8 mouse cellular contexts compared by ENCODE assay signal in the genomic region with DNA sequence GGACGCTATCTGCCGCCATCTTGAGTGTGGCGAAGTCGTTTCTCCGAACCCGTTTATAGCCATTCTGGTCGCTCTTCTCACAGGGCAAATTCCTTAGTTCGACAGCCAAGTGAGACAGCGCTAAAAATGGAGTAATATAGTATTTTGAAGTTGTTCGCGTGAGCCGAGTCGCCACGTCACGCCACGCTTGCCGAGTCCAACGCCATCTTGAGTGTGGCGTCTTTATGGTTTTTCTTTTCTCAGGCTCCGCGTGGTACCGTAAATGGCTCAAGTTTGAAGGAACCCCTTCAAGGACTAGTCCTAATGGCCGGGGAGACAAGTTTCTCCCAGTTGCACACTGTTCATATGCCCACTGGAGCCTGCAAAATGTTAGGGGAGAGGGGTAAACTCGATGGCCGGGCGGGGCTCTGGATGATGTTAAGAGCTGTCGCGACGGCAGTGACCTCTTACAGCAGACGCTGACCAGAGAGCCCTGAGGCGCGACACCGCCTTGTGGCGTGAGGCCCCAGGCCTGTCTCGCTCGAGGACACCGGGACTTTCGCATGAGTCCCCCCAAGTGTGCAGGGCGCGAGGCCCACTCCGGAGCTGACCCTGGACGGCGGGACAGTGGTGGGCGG. TPM values are rescaled to one million over a fixed set of nuclear protein-coding genes. Genes with fewer than 3 reads are reported as not detected.
DNase-seq lines count a peak whose midpoint lies in the region; TF ChIP-seq lines count a peak whose summit lies in the region.

No protein-coding gene starts in this region.

- peak overlapping the region; percentile 99 for H3K4me3 ChIP-seq in E14TG2a.4 (replicated peaks; ENCODE audit: low read length)
- peak overlapping the region; percentile 100 for H3K4me3 ChIP-seq in erythroblast, embryonic 14.5 days (replicated peaks)

- intact Hi-C loops in heart, postnatal 36 days (cut with DNase I), result loop anchor here (1.0 kb wide), 1 partner anchor 38 kb away; no protein-coding TSS in a partner anchor

- H3K4me1 ChIP-seq in E14TG2a.4 (replicated peaks; ENCODE audit: low read depth, low read length), result peaks cover 51% of the 10 kb centered on the region
- H3K4me1 ChIP-seq in erythroblast, embryonic 14.5 days (ENCODE audit: control insufficient read depth), result peaks cover 65% of the 10 kb centered on the region

- peak; percentile 88 to 96 for DNase-seq in adrenal gland, adult (ENCODE audit: inconsistent age in 2 of 2, low spot score in 1 of 2)
- no peak for DNase-seq in adrenal gland, adult 8-10 months
- DNase-seq in heart, postnatal 36 days, result peak; percentile 78 to 89
- DNase-seq in layer of hippocampus, adult 18-20 months (ENCODE audit: low spot score in 2 of 2), result peak; percentile 73 to 83
- DNase-seq in lung, postnatal 25 days (ENCODE audit: low spot score), result peak; percentile 65
- DNase-seq in ovary, postnatal 14 days (ENCODE audit: low spot score), result peak; percentile 63

- peaks cover 26% of the 10 kb centered on the region for H3K36me3 ChIP-seq in E14TG2a.4 (ENCODE audit: insufficient read depth, low read length)
- H3K36me3 ChIP-seq in erythroblast, embryonic 14.5 days (ENCODE audit: control insufficient read depth), result peaks cover 22% of the 10 kb centered on the region

- no peaks in the 10 kb centered on the region for H3K9me3 ChIP-seq in E14TG2a.4 (ENCODE audit: low read length)
- no peaks in the 10 kb centered on the region for H3K9me3 ChIP-seq in erythroblast, embryonic 14.5 days (ENCODE audit: control insufficient read depth, low read length)

- no peaks in the 10 kb centered on the region for H3K27me3 ChIP-seq in E14TG2a.4 (ENCODE audit: insufficient read depth, low read length)
- no peaks in the 10 kb centered on the region for H3K27me3 ChIP-seq in erythroblast, embryonic 14.5 days (ENCODE audit: control insufficient read depth)

- TF ChIP-seq CTCF in E14TG2a.4 (conservative IDR thresholded peaks at IDR 0.05; ENCODE audit: low read length), result no peak

RNA-seq across cellular contexts. Expression of a gene that starts 0.9 kb away (rescaled TPM):
- total RNA-seq in adrenal gland, adult 8-10 months (2022), result 100 to 1,000 TPM; 448 to 514 (median 510) TPM
- polyA plus RNA-seq in erythroblast, embryonic 14.5 days (2012), result 597 and 661 TPM in 2 replicates
- 100 to 1,000 TPM; 202 to 234 TPM for total RNA-seq in heart, postnatal 36 days (2021)
- total RNA-seq in layer of hippocampus, adult 18-20 months (2021), result 100 to 1,000 TPM; 470 to 490 TPM

RNA-seq across cellular contexts. Expression of a gene that starts 56.8 kb away (rescaled TPM):
- 10 to 100 TPM; 36.8 to 47.2 (median 42.3) TPM for total RNA-seq in adrenal gland, adult 8-10 months (2022)
- 6.6 and 8.1 TPM in 2 replicates for polyA plus RNA-seq in erythroblast, embryonic 14.5 days (2012)
- total RNA-seq in heart, postnatal 36 days (2021), result 10 to 100 TPM; 41.7 to 44.1 TPM
- 10 to 100 TPM; 47.3 to 48.9 TPM for total RNA-seq in layer of hippocampus, adult 18-20 months (2021)

RNA-seq across cellular contexts. Expression of a gene that starts 57.1 kb away (rescaled TPM):
- total RNA-seq in adrenal gland, adult 8-10 months (2022), result 10 to 100 TPM; 13.1 to 16.3 (median 14.6) TPM
- 1.8 and 2.0 TPM in 2 replicates for polyA plus RNA-seq in erythroblast, embryonic 14.5 days (2012)
- 10 to 100 TPM in 1 of 2 experiments, 1 to 10 TPM in 1; 10.0 to 11.2 TPM for total RNA-seq in heart, postnatal 36 days (2021)
- total RNA-seq in layer of hippocampus, adult 18-20 months (2021), result 10 to 100 TPM; 19.5 to 21.1 TPM
